Mouse (Mus musculus): ENCODE measurements around the gene Gm20683.

- TF ChIP-seq EP300 (IDR thresholded peaks at IDR 0.05; ENCODE audit: low read depth) (no peak), CTCF (IDR thresholded peaks at IDR 0.05; ENCODE audit: low read depth) (no peak)
These were observed 1.9 kb downstream of the Gm20683 start for GRCm38 (mm10) chr17:25839455-25840235.

Data from heart, postnatal 0 days (tissue).